Comparison of ENCODE assay signal across 17 mouse cellular contexts in genomic region chr12:80830820-80831219, GRCm38 (mm10). TPM values are rescaled to one million over a fixed set of nuclear protein-coding genes. Genes with fewer than 3 reads are reported as not detected.
A peak's percentile ranks its signal among the peaks of the same experiment; 100 is the strongest.
DNase-seq lines count a peak whose midpoint lies in the region; ATAC-seq and TF ChIP-seq lines count a peak whose summit lies in the region.
"Had no signal": no experiment of that assay in that cellular context is flagged by ENCODE, and none has a peak within 500 bp of the region (broad histone marks: within the 10 kb centered on the region; RNA-seq: fewer than 3 reads in every experiment).

No protein-coding gene starts in this region.

- H3K9ac ChIP-seq in heart, adult 2 months (ENCODE audit: low read depth, low read length) = no peak overlapping the region; the same call in 1 of the 2 replicates
- H3K9ac ChIP-seq: embryonic facial prominence, embryonic 15.5 days; limb, embryonic 13.5 days; neural tube, embryonic 13.5 days had no signal

- H3K27me3 ChIP-seq in heart, adult 2 months (ENCODE audit: control insufficient read depth, insufficient read depth, low read length) = no peaks in the 10 kb centered on the region
- H3K27me3 ChIP-seq: embryonic facial prominence, embryonic 15.5 days; limb, embryonic 13.5 days; neural tube, embryonic 13.5 days had no signal

- peaks cover 42% of the 10 kb centered on the region for H3K4me1 ChIP-seq in heart, adult 2 months (ENCODE audit: control insufficient read depth, insufficient read depth, low read length)

- H3K4me3 ChIP-seq in heart, adult 2 months = no peak overlapping the region
- H3K4me3 ChIP-seq: embryonic facial prominence, embryonic 15.5 days; limb, embryonic 13.5 days; midbrain, embryonic 10.5 days; neural tube, embryonic 13.5 days had no signal

- TF ChIP-seq POLR2A in heart, adult 2 months (IDR thresholded peaks at IDR 0.05; ENCODE audit: insufficient read depth, low read depth, low read length) = no peak

- ATAC-seq in megakaryocyte-erythroid progenitor cell, adult 5-6 weeks (replicated peaks; ENCODE audit: low FRiP score, low TSS enrichment, poor library complexity, severe bottlenecking) = peak; percentile 20
- ATAC-seq in CD4-positive, CD25-positive, alpha-beta regulatory T cell, adult 4 months = no peak
- ATAC-seq: hindbrain, postnatal 0 days had no signal

- intact Hi-C loops in heart, adult 2 months (cut with DNase I) = loop anchor here (1.0 kb wide), 1 partner anchor 10 kb away; no protein-coding TSS in a partner anchor
- intact Hi-C loops in heart, postnatal 36 days (cut with DNase I) = loop anchor here (2.0 kb wide), 1 partner anchor 40 kb away; the partner anchor contains the start of gene Susd6

- peak overlapping the region; percentile 83 for H3K27ac ChIP-seq in heart, adult 2 months
- H3K27ac ChIP-seq: embryonic facial prominence, embryonic 15.5 days; hindbrain, postnatal 0 days; limb, embryonic 13.5 days; midbrain, embryonic 10.5 days; neural tube, embryonic 13.5 days had no signal

- TF ChIP-seq CTCF in heart, adult 2 months (IDR thresholded peaks at IDR 0.05) = no peak

- DNase-seq in heart, adult 2 months = no peak
- no peak for DNase-seq in heart, postnatal 36 days
- DNase-seq in kidney, postnatal 14 days = peak; percentile 23
- no peak for DNase-seq in kidney, adult 8-10 months
- DNase-seq in lung, postnatal 36 days = peak; percentile 46
- DNase-seq in lung, postnatal 14 days = no peak
- DNase-seq: adrenal gland, adult 2 months; cerebellum, adult 8-10 months; gastrocnemius, postnatal 36 days; right cerebral cortex, postnatal 25 days had no signal

- 29% methylated on average over 2 of the region's 2 CpGs for WGBS in heart, adult 2 months

- H3K36me3 ChIP-seq in heart, adult 2 months (ENCODE audit: control insufficient read depth, insufficient read depth, low read length) = peaks cover 80% of the 10 kb centered on the region
- H3K36me3 ChIP-seq: embryonic facial prominence, embryonic 15.5 days had no signal

- peak; percentile 37; the same call in 1 of the 2 replicates for TF ChIP-seq EP300 in heart, adult 2 months (IDR thresholded peaks at IDR 0.05; ENCODE audit: insufficient read depth, low read depth, low read length)

- peaks cover 10% of the 10 kb centered on the region for H3K79me2 ChIP-seq in heart, adult 2 months (replicated peaks; ENCODE audit: control insufficient read depth, insufficient read depth, low read length)

RNA-seq across cellular contexts. Expression of gene Susd6, which starts 40.5 kb away (rescaled TPM):
- 10 to 100 TPM; 67.4 to 78.6 TPM for total RNA-seq in heart, adult 2 months (2021)
- 50.1 and 75.8 TPM in 2 replicates for polyA plus RNA-seq in heart, adult 2 months (2012; rRNA removed)
- total RNA-seq in heart, postnatal 36 days (2021) = 10 to 100 TPM; 72.2 to 76.1 TPM
- total RNA-seq in megakaryocyte-erythroid progenitor cell, adult 5-6 weeks (2014; fragmentation: Nextera tagmentation) = 26.0 and 27.0 TPM in 2 replicates
- total RNA-seq in megakaryocyte-erythroid progenitor cell, adult 5-6 weeks (2017) = 17.3 and 26.4 TPM in 2 replicates
- 10 to 100 TPM; 23.1 to 29.8 TPM for polyA plus RNA-seq in CD4-positive, CD25-positive, alpha-beta regulatory T cell, adult 4 months (2017; shearing (Covaris generic))

Comparison
In these comparisons a context has a peak if more than half of its experiments do, and no peak if none do; other contexts are left out.
1. DNase-seq: peak in kidney, postnatal 14 days (single experiment) and lung, postnatal 36 days (single experiment); none in heart, adult 2 months (0 of 2), heart, postnatal 36 days (0 of 2), kidney, adult 8-10 months (0 of 2) and lung, postnatal 14 days (single experiment).